Mouse (Mus musculus) heart, adult 2 months (tissue): ENCODE measurements around the gene Gm20388. TPM values are rescaled to one million over a fixed set of nuclear protein-coding genes. Genes with fewer than 3 reads are reported as not detected.

ENCODE experiments used
- DNase-seq, 2 experiments: peaks; one replicate each; pipeline ENCODE4 v3.0.0; 2021
- H3K27ac ChIP-seq: fragments of 200-600 bp; 2 replicates; pipeline ENCODE4 v1.8.1; 2022
- H3K27me3 ChIP-seq: fragments of 200-500 bp; 2 replicates; pipeline ENCODE4 v1.6.1; 2012; ENCODE audit warnings: mild to moderate bottlenecking, low read length, inconsistent platforms, mixed read lengths; ENCODE audit not compliant: control insufficient read depth, insufficient read depth
- H3K36me3 ChIP-seq: fragments of 200-500 bp; 2 replicates; pipeline ENCODE4 v1.6.1; 2012; ENCODE audit warnings: low read length, inconsistent platforms; ENCODE audit not compliant: control insufficient read depth, insufficient read depth
- H3K4me1 ChIP-seq: fragments of 200-500 bp; 2 replicates; pipeline ENCODE4 v1.6.1; 2011; ENCODE audit warnings: low read length; ENCODE audit not compliant: control insufficient read depth, insufficient read depth
- H3K4me3 ChIP-seq: fragments of 200-600 bp; 2 replicates; pipeline ENCODE4 v1.8.1; 2022
- H3K79me2 ChIP-seq: fragments of 200-500 bp; replicated peaks from 2 replicates; pipeline ENCODE4 v1.6.1; 2012; ENCODE audit warnings: mild to moderate bottlenecking, inconsistent platforms, low read length, moderate library complexity, mixed read lengths; ENCODE audit not compliant: control insufficient read depth, insufficient read depth
- H3K9ac ChIP-seq: fragments of 200-500 bp; 2 replicates; pipeline ENCODE4 v1.6.1; 2012; ENCODE audit warnings: low read depth, mild to moderate bottlenecking, control low read depth, inconsistent platforms, low read length, mixed read lengths
- CTCF ChIP-seq: fragments of 200-600 bp; IDR thresholded peaks from 2 replicates; pipeline ENCODE4 v1.8.1; 2022; ENCODE audit warnings: antibody characterized with exemption, mild to moderate bottlenecking, moderate library complexity
- EP300 ChIP-seq: fragments of 200-500 bp; IDR thresholded peaks from 2 replicates; pipeline ENCODE4 v1.6.1; 2011; ENCODE audit warnings: low read depth, low read length, control low read depth; ENCODE audit not compliant: insufficient read depth
- POLR2A ChIP-seq: fragments of 200-500 bp; IDR thresholded peaks from 2 replicates; pipeline ENCODE4 v1.6.1; 2011; ENCODE audit warnings: mild to moderate bottlenecking, low read depth, low read length, control low read depth; ENCODE audit not compliant: insufficient read depth
- WGBS: fragments of 180-500 bp; shearing (Covaris S2); methylation state at CpG from one replicate; pipeline ENCODE4 v1.1.7; 2018; 5-methylcytosine and 5-hydroxymethylcytosine counted together
- intact Hi-C: fragments of 180-260 bp; cut with DNase I; formaldehyde crosslinking; loops from one replicate; pipeline ENCODE4 v1.15.1; 2025
- polyA plus RNA-seq: library from polyadenylated mRNA; depleted of rRNA; stranded (reverse); fragments of >200 nt; gene quantifications from 2 replicates; pipeline ENCODE4 v1.2.3, GENCODE M21; 2012
- total RNA-seq, 2 experiments: library from RNA; stranded (reverse); gene quantifications; 2 replicates each; pipeline ENCODE4 v1.2.3; 2021

Gene Gm20388
- total and polyA plus RNA-seq, 3 experiments, result 1.8 to 32.3 TPM; not detected in 1

GRCm38 (mm10) chr8:122303451-122303850, 2392.8 kb downstream of the Gm20388 start:
- Histone ChIP-seq H3K79me2 (peaks cover 3% of the 10 kb centered on the region; the same call in 1 of the 2 replicates), H3K36me3 (no peaks in the 10 kb centered on the region), H3K27me3 (no peaks in the 10 kb centered on the region), H3K4me1 (peaks cover 18% of the 10 kb centered on the region), H3K9ac (no peak overlapping the region), H3K4me3 (no peak overlapping the region), H3K27ac (no peak overlapping the region)
- intact Hi-C loops, result loop anchor here (2.0 kb wide), 1 partner anchor 15 kb away; no protein-coding TSS in a partner anchor
- TF ChIP-seq CTCF (no peak), EP300 (no peak), POLR2A (no peak)
- no peak for DNase-seq
- 71% methylated on average over 6 of the region's 6 CpGs for WGBS

- no peak overlapping the region for H3K27ac ChIP-seq
- WGBS, result 70% methylated on average over 3 of the region's 3 CpGs
- no peaks in the 10 kb centered on the region for H3K36me3 ChIP-seq
- no peak for DNase-seq
- intact Hi-C loops, result no loop called here
- H3K4me3 ChIP-seq, result no peak overlapping the region
- peaks cover 3% of the 10 kb centered on the region; the same call in 1 of the 2 replicates for H3K79me2 ChIP-seq
- TF ChIP-seq POLR2A (no peak), CTCF (no peak), EP300 (no peak)
- H3K27me3 ChIP-seq, result no peaks in the 10 kb centered on the region
- H3K9ac ChIP-seq, result no peak overlapping the region
- H3K4me1 ChIP-seq, result peaks cover 14% of the 10 kb centered on the region
These were observed 2393.4 kb downstream of the Gm20388 start for GRCm38 (mm10) chr8:122304058-122304457.

GRCm38 (mm10) chr8:122306660-122307399, 2396.2 kb downstream of the Gm20388 start:
- intact Hi-C loops, result no loop called here
- Histone ChIP-seq H3K27me3 (no peaks in the 10 kb centered on the region), H3K36me3 (no peaks in the 10 kb centered on the region), H3K79me2 (no peaks in the 10 kb centered on the region), H3K4me3 (no peak overlapping the region), H3K4me1 (peaks cover 2% of the 10 kb centered on the region), H3K27ac (no peak overlapping the region), H3K9ac (no peak overlapping the region)
- 74% methylated on average over 26 of the region's 26 CpGs for WGBS
- TF ChIP-seq POLR2A, result no peak
- TF ChIP-seq EP300, result no peak
- TF ChIP-seq CTCF, result no peak
- DNase-seq, result no peak

GRCm38 (mm10) chr8:122307836-122308235, 2397.2 kb downstream of the Gm20388 start:
- 87% methylated on average over 8 of the region's 8 CpGs for WGBS
- TF ChIP-seq CTCF (no peak), EP300 (no peak), POLR2A (no peak)
- H3K9ac ChIP-seq, result no peak overlapping the region
- H3K27ac ChIP-seq, result no peak overlapping the region
- H3K4me1 ChIP-seq, result peaks cover 2% of the 10 kb centered on the region
- no peaks in the 10 kb centered on the region for H3K36me3 ChIP-seq
- DNase-seq, result no peak
- no peak overlapping the region for H3K4me3 ChIP-seq
- intact Hi-C loops, result no loop called here
- H3K79me2 ChIP-seq, result no peaks in the 10 kb centered on the region
- no peaks in the 10 kb centered on the region for H3K27me3 ChIP-seq

GRCm38 (mm10) chr8:122309272-122309671, 2398.6 kb downstream of the Gm20388 start:
- Histone ChIP-seq H3K27ac (no peak overlapping the region), H3K36me3 (no peaks in the 10 kb centered on the region), H3K27me3 (no peaks in the 10 kb centered on the region), H3K79me2 (no peaks in the 10 kb centered on the region), H3K4me1 (peaks cover 7% of the 10 kb centered on the region), H3K9ac (no peak overlapping the region), H3K4me3 (no peak overlapping the region)
- no peak for DNase-seq
- TF ChIP-seq POLR2A (no peak), EP300 (no peak), CTCF (no peak)
- 41% methylated on average over 12 of the region's 12 CpGs for WGBS
- intact Hi-C loops, result no loop called here

- Histone ChIP-seq H3K27ac (no peak overlapping the region), H3K4me3 (no peak overlapping the region), H3K4me1 (peaks cover 18% of the 10 kb centered on the region), H3K79me2 (no peaks in the 10 kb centered on the region), H3K27me3 (no peaks in the 10 kb centered on the region), H3K9ac (no peak overlapping the region), H3K36me3 (no peaks in the 10 kb centered on the region)
- TF ChIP-seq EP300, result no peak
- no peak for TF ChIP-seq POLR2A
- TF ChIP-seq CTCF, result no peak
- WGBS, result 90% methylated on average over 2 of the region's 2 CpGs
- intact Hi-C loops, result no loop called here
- no peak for DNase-seq
These were observed 2400.5 kb downstream of the Gm20388 start for GRCm38 (mm10) chr8:122311115-122311514.
